Mouse (Mus musculus) left cerebral cortex, adult 8-10 months (tissue): ENCODE measurements around the gene Tuba3b. TPM values are rescaled to one million over a fixed set of nuclear protein-coding genes. Genes with fewer than 3 reads are reported as not detected.

Experiments used
- DNase-seq, 2 experiments: peaks; one replicate each; pipeline ENCODE4 v3.0.0; 2022; ENCODE audit warnings: low spot score in 2 of 2
- total RNA-seq, 4 experiments: library from RNA; stranded (reverse); gene quantifications; 2 replicates each; pipeline ENCODE4 v1.2.4; 2022

Tuba3b gene
- total RNA-seq, 4 experiments from 2014 or later, result not detected

GRCm38 (mm10) chr6:145605203-145605602 lies 10.4 kb upstream of the Tuba3b start:
- no peak for DNase-seq

GRCm38 (mm10) chr6:145607746-145608145 lies 7.8 kb upstream of the Tuba3b start:
- DNase-seq, result no peak

GRCm38 (mm10) chr6:145608693-145609092 lies 6.9 kb upstream of the Tuba3b start:
- no peak for DNase-seq

GRCm38 (mm10) chr6:145610901-145611300 lies 4.7 kb upstream of the Tuba3b start:
- DNase-seq, result no peak

DNA sequence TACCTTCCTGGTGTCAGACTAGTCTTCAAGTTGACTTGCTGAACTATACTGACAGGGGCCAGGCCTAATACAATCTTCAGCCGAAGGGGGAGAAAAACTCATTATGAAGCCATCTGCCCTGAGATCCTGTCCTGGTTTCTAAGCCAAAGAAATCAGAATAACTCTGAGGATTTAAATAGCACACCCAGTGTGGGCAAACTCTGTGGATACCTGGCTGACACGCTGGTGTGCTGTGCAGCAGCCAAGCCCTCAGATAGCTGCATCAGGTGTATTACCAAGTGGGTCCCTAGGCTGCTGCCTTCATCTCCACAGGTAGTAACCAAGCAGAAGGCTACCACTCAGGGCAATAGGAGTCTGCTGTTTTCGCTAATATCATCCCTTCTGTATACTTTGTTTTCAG lies 2.9 kb upstream of the Tuba3b start:
- no peak for DNase-seq

GRCm38 (mm10) chr6:145614219-145614618 lies 1.3 kb upstream of the Tuba3b start, which contains the start of gene Lmntd1:
TSS of gene Lmntd1 (minus strand) at chr6:145614319.
- no peak for DNase-seq

DNA sequence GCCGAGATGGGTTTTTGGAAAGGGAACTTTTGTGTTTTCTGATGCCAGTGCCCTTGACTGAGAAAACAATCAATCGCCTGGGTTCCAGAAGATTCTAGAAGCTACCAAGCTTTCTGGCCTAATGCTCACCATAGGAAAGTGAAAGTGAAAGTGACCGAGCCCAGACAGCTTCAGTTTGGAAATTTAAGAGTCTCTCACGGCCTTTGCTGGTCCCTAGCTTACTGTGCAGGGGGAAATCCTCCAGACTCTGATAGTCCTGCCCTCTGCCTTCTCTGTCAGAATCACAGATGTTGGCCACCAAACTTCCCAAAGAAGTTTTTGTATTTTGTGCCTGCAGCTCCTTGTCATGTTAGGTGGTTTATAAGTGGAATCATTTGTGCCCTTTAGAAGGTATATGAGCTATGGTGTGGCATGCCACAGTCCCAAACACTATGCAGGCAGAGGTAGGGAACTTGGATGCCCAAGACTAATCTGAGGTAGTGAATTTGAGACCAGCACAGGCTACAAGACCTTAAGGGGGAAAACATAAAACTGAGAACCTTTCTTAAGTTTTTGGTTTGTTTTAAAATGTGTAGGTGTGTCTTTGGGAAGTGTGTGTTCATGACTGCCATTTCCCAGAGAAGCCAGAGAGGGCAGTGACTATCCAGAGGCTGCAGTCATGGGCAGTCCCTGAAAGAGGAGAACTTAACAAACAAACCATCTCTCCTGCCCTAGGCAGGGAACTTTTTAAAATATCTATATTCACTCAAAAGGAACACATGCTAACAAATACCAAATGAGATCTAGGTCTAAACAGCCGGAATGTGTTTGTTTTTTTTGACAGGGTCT lies 1.1 kb downstream of the Tuba3b start:
- no peak for DNase-seq

- no peak for DNase-seq
These were observed 7.6 kb downstream of the Tuba3b start for GRCm38 (mm10) chr6:145623141-145623540.

GRCm38 (mm10) chr6:145630269-145630668 lies 14.7 kb downstream of the Tuba3b start:
- DNase-seq, result no peak

GRCm38 (mm10) chr6:145634454-145634853 lies 18.9 kb downstream of the Tuba3b start:
- no peak for DNase-seq

- DNase-seq, result no peak
These were observed 21.1 kb downstream of the Tuba3b start for GRCm38 (mm10) chr6:145636682-145637081.

GRCm38 (mm10) chr6:145638248-145638647 lies 22.7 kb downstream of the Tuba3b start:
- DNase-seq, result no peak

GRCm38 (mm10) chr6:145640971-145641506 lies 25.5 kb downstream of the Tuba3b start:
- no peak for DNase-seq

DNA sequence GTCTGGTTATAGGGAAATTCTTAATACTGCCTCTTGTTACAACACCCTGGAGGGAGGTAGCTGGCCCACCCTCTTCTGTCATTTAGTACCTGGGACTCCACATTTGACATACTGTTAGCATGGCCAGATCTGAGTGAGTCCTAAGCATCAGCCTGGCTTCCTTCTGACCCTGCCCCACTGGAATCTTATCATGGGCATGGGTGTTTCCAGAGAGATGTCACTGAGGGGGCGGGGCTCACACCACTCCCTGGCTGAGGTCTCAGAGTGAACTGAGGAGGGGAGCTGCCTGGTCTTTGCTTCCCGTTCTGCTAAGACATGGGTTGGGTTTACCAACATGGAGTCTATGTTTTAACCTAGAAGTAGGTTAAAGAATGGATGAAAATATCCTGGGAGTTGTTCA lies 36.4 kb downstream of the Tuba3b start:
- no peak for DNase-seq

- no peak for DNase-seq
These were observed 37.4 kb downstream of the Tuba3b start for GRCm38 (mm10) chr6:145652986-145653385.

DNA sequence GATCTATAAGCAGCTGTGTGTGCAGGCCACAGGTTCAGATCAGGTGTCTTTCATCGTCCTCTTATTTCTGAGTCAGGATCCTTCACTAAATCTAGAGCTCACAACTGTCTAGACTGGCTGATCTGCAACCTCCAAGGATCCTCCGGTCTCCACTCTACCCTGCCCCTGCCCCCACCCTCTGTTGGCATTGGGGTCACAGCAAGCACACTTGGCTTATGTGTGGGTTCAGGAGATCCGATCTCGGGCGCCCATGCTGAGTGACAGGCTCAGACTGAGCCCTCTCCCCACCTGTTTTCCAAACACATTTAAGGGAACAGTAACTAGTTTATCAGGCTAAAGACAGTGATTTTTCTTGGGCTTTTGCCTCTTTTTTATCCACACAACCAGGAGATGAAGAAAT lies 38.1 kb downstream of the Tuba3b start:
- no peak for DNase-seq

- DNase-seq, result no peak
These were observed 38.7 kb downstream of the Tuba3b start for GRCm38 (mm10) chr6:145654062-145654836.

DNA sequence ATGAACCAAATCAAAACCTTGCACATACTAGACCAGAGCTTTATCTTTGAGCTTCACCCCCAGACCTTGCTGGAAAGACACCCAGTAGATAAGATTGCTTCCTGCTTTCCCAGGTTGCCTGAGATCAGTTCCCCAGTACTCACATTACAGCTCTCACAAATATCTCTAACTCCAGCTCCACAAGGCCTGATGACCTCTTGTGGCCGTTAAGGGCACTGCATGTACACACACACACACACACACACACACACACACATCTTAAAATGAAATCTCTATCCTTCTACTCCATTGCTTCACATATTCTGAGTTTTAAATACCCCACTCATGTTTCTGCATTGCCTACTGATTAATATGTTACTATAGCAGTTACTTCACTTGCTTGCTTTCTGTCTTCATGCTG lies 40.1 kb downstream of the Tuba3b start:
- DNase-seq, result no peak

DNA sequence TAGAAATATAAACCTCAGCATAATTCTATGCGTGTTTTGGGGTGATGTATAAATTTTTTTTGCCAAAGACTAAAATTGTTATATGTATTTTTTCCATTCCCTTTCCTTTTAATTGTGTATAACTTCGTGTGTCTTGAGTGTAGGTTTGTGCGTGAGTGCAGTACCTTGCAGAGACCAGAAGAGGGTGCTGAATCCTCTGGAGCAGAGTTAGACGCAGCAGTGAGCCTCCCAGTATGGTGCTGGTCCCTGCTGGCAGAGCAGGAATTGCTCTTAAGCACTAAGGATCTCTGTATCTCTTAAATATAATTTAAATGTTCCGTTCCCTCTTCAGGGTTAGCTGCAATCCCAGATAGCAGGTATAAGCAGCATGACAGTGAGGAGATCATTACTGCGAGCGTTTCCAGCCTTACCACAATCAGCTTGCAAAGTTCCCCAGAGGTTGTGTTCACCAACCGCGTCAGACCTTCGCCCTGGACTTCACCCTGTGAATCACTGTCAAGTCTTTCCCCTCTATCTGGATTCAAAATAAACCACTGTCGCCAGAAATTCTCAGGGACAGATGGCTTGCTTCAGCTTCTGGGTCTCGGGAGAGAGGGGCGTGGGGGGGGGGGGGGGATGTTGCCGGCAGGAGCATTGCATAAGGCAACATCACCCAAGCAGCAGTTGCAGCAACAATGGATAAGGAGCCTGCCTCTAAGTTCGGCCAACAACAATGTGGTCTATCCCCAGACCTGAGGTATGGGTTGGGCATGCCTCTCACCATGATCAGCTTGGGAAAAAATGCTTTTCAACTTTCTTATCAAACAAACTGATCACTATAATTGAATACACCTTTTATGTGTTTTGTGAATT lies 41.4 kb downstream of the Tuba3b start:
- DNase-seq, result no peak

DNA sequence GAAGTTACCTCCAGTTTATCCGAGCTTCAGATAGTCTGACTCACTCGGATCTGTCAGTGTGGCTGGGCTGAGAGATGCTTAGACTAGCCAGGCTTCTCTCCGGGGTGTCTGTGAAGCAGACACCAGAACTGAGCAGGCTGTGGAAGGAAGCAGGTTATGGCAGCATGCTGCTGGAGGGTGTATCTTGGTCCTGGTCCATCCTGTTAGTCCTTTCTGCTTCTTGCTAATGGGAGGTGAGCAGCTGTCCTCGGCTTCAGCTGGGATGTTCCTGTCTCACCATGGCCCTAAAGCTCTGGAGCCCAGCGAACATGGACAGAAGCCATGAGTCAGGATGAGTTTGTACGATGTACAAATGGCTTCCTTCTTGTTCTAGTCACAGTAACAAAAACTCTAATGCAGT lies 43.6 kb downstream of the Tuba3b start:
- DNase-seq, result no peak

DNA sequence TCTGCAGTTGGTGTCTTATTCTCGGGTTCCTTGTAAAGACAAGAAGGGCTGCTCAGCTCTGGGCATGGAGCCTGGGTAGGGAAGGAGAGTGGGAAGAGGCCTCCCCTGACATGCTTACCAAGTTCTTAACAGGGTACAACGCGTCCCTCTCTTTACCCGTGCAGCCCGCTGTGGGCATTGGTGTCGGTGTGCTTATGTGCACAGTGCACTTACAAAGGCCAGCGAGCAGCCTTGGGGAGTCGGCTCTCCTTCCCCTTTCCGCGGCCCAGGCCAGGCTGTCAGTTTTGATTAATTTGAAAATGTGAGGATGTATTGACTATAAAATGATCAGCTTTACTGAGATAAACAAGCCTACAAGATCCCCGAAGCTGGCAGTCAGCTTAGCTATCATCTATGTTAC lies 45.4 kb downstream of the Tuba3b start:
- no peak for DNase-seq
